Mouse (Mus musculus) mammary gland, adult 2 months (tissue): ENCODE measurements around the gene Cebpe. TPM values are rescaled to one million over a fixed set of nuclear protein-coding genes. Genes with fewer than 3 reads are reported as not detected.

Source experiments
- polyA plus RNA-seq: library from polyadenylated mRNA; depleted of rRNA; stranded (reverse); fragments of >200 nt; gene quantifications from 2 replicates; pipeline ENCODE4 v1.2.3, GENCODE M21; 2012; ENCODE audit warnings: low replicate concordance; rRNA removed

The Cebpe gene
- 2.1 and 3.1 TPM in 2 replicates for polyA plus RNA-seq

GRCm38 (mm10) chr14:54712074-54712473 lies at the start of gene Cebpe:
Gene Cebpe (minus strand): TSS chr14:54712174.

GRCm38 (mm10) chr14:54698733-54699132 lies 13.2 kb downstream of the Cebpe start, which contains the start of gene Gm29776:
Gene Gm29776 (minus strand): TSS chr14:54698833.

GRCm38 (mm10) chr14:54686522-54687143 lies 25.3 kb downstream of the Cebpe start, which contains the start of gene Acin1:
Gene Acin1 (minus strand): TSS chr14:54686931.

GRCm38 (mm10) chr14:54686063-54686521 lies 25.9 kb downstream of the Cebpe start, which contains the start of gene 1700123O20Rik:
Gene 1700123O20Rik (plus strand): TSS chr14:54686216.

Other genes starting within 250 kb of the Cebpe start
- 161 and 252 TPM in 2 replicates for gene Lrp10, start 248.0 kb downstream of the Cebpe start, polyA plus RNA-seq
- gene Rem2, start 236.1 kb downstream of the Cebpe start, polyA plus RNA-seq = 0.49 and 0.55 TPM in 2 replicates
- 27.1 and 42.3 TPM in 2 replicates for gene Prmt5, start 194.6 kb downstream of the Cebpe start, polyA plus RNA-seq
- 9.0 and 11.4 TPM in 2 replicates for gene Haus4, start 157.6 kb downstream of the Cebpe start, polyA plus RNA-seq
- 18.0 and 23.6 TPM in 2 replicates for gene Ajuba, start 134.6 kb downstream of the Cebpe start, polyA plus RNA-seq
- gene 4931414P19Rik, start 106.2 kb downstream of the Cebpe start, polyA plus RNA-seq = 3.0 and 8.9 TPM in 2 replicates
- 175 and 188 TPM in 2 replicates for gene Psmb5, start 94.2 kb downstream of the Cebpe start, polyA plus RNA-seq
- gene Psmb11, start 90.7 kb downstream of the Cebpe start, polyA plus RNA-seq = 0.19 TPM in 1 of 2 replicates, not detected in the other
- not detected in 2 replicates for gene Gm17606, start 71.2 kb downstream of the Cebpe start, polyA plus RNA-seq
- gene Cdh24, start 70.8 kb downstream of the Cebpe start, polyA plus RNA-seq = 4.4 and 7.5 TPM in 2 replicates
- gene 1700123O20Rik, start 26.0 kb downstream of the Cebpe start, polyA plus RNA-seq = 52.1 and 110 TPM in 2 replicates
- gene Acin1, start 25.2 kb downstream of the Cebpe start, polyA plus RNA-seq = 122 and 125 TPM in 2 replicates
- 0.06 and 0.12 TPM in 2 replicates for gene Gm29776, start 13.3 kb downstream of the Cebpe start, polyA plus RNA-seq
- 11.6 and 16.1 TPM in 2 replicates for gene Slc7a8, start 69.8 kb upstream of the Cebpe start, polyA plus RNA-seq
- 0.29 TPM in 1 of 2 replicates, not detected in the other for gene Rnf212b, start 102.0 kb upstream of the Cebpe start, polyA plus RNA-seq
- gene Homez, start 158.8 kb upstream of the Cebpe start, polyA plus RNA-seq = 3.5 and 9.6 TPM in 2 replicates
- gene Ppp1r3e, start 165.4 kb upstream of the Cebpe start, polyA plus RNA-seq = 17.4 and 39.2 TPM in 2 replicates
- 42.9 and 50.7 TPM in 2 replicates for gene Bcl2l2, start 171.2 kb upstream of the Cebpe start, polyA plus RNA-seq
- gene Gm20521, start 171.3 kb upstream of the Cebpe start, polyA plus RNA-seq = 24.7 TPM in 1 of 2 replicates, not detected in the other
- gene Pabpn1, start 180.3 kb upstream of the Cebpe start, polyA plus RNA-seq = 73.7 and 152 TPM in 2 replicates
- 75.6 and 107 TPM in 2 replicates for gene Slc22a17, start 201.0 kb upstream of the Cebpe start, polyA plus RNA-seq
- gene Efs, start 214.0 kb upstream of the Cebpe start, polyA plus RNA-seq = 38.0 and 58.4 TPM in 2 replicates
- not detected in 2 replicates for gene Il25, start 220.5 kb upstream of the Cebpe start, polyA plus RNA-seq
- 2.3 and 6.9 TPM in 2 replicates for gene Cmtm5, start 224.1 kb upstream of the Cebpe start, polyA plus RNA-seq